Mouse (Mus musculus) testis, adult 2 months (tissue): Measurements from ENCODE around the gene Osgin1.

Source experiments
- CTCF ChIP-seq: fragments of 200-500 bp; IDR thresholded peaks from 2 replicates; pipeline ENCODE4 v1.5.1; 2012; ENCODE audit warnings: low read depth, mild to moderate bottlenecking, inconsistent platforms, low read length, moderate library complexity; ENCODE audit not compliant: control insufficient read depth, insufficient read depth, insufficient replicate concordance
- POLR2A ChIP-seq: fragments of 200-500 bp; IDR thresholded peaks from 2 replicates; pipeline ENCODE4 v1.6.1; 2012; ENCODE audit warnings: low read depth, mild to moderate bottlenecking, inconsistent platforms, low read length, moderate library complexity; ENCODE audit not compliant: control insufficient read depth

GRCm38 (mm10) chr8:119386988-119387387 is 46.9 kb upstream of the Osgin1 start:
- TF ChIP-seq POLR2A (no peak), CTCF (no peak)
